Mouse (Mus musculus) bone marrow, adult 2 months (tissue): ENCODE measurements at regions not wholly inside any gene's neighbourhood (a gene's known extent, or its start where the extent isn't known, plus 50 kb on each side); places are given as distances from the start of the nearest gene placed in this dataset.

Source experiments
- CTCF ChIP-seq: fragments of 200-500 bp; IDR thresholded peaks from 2 replicates; pipeline ENCODE4 v1.5.1; 2011; ENCODE audit warnings: low read length, control low read depth; ENCODE audit not compliant: control insufficient read depth, insufficient read depth
- POLR2A ChIP-seq: fragments of 200-500 bp; IDR thresholded peaks from 2 replicates; pipeline ENCODE4 v1.6.1; 2011; ENCODE audit warnings: low read depth, mild to moderate bottlenecking, control low read depth, low read length, borderline replicate concordance; ENCODE audit not compliant: control insufficient read depth

DNA sequence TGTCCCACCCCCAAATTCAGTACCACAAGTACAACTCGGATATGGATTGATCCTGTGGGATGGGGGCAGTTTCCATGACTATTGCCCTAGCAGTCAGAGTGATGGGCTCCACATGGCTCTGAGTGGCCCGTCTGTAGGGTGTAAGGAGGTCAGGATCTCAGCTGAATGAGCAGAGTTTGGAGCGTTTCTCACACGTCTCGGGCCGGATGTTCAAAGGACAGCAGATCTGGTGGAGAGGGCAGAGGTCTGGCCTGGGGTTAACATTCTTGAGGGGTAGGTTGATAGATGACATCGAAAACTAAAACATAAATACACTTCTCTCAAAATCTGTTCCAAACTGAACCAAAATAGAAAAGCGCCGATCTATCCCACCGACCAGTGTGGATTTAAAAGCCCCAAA, 146.5 kb upstream of the Cxcl12 start:
- TF ChIP-seq CTCF, result no peak
- no peak for TF ChIP-seq POLR2A
